Mouse (Mus musculus): Measurements from ENCODE around the gene Cplx3.

Gene Cplx3

DNA sequence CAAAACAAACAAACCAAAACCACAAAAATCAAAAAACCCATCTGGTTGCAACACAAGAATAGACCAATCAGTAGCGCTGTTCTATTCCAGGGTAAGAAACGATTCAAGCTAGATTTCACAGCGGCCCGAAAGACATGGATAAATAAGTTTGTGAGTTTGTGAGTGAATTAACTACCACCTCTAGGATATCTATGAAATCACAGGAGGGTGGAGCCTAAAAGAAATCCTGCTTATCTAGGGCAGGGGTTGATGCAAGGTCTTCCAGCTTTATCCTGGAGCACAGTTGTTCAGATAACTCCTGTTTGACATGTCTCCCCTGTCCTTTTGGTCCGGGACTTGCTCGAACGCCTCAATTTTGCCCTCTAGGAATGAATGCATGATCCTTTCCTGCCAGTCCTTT lies 45.8 kb downstream of the Cplx3 start:
- peak in 1 of 2 experiments; percentile 36 for DNase-seq (ENCODE audit: low spot score in 2 of 2)

- no peak for DNase-seq (ENCODE audit: low spot score in 2 of 2)
Measured at GRCm38 (mm10) chr9:57559568-57559967, 46.5 kb downstream of the Cplx3 start.

- no peak for DNase-seq (ENCODE audit: low spot score in 2 of 2)
Measured at GRCm38 (mm10) chr9:57558625-57559024, 47.5 kb downstream of the Cplx3 start.

DNA sequence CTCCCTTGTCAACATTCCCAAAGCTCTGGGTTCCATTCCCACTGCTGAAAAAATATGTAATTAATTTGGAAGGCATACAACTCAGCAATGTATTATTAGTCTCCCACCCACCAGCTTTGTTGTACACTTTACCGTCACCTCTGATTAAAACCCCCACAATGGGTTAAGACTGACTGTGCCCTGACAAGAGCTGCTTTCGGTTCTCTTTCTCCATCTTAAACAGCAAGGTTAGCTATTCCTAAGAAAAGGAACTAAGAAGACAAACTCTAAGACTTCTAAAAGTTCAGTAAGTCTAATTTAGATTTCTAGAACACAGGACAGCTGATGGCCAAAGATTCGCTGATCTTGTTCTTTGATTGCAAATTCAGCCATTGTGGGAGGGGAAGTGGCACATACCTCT lies 48.9 kb downstream of the Cplx3 start:
- no peak for DNase-seq (ENCODE audit: low spot score in 2 of 2)

GRCm38 (mm10) chr9:57554753-57555152 lies 51.3 kb downstream of the Cplx3 start:
- DNase-seq (ENCODE audit: low spot score in 2 of 2) = no peak

DNA sequence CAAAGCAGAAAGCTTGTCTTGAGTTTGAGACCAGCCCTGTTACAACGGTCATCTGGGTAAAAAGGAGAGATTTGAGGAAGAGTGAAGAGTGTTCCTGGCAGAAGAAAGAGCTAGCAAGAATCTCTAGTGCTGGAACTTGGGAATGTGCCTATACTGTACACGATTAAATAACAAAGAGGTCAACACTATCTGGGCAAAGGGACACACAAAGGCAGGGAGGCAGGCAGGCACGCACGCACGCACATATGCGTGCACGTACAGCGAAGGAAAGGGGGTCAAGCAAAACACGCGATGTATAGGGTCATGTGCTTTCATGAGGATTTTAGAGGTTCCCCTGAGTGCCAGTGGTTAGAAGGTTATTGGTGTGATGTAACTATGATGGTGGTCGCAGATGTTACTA lies 53.0 kb downstream of the Cplx3 start:
- no peak for DNase-seq (ENCODE audit: low spot score in 2 of 2)

DNA sequence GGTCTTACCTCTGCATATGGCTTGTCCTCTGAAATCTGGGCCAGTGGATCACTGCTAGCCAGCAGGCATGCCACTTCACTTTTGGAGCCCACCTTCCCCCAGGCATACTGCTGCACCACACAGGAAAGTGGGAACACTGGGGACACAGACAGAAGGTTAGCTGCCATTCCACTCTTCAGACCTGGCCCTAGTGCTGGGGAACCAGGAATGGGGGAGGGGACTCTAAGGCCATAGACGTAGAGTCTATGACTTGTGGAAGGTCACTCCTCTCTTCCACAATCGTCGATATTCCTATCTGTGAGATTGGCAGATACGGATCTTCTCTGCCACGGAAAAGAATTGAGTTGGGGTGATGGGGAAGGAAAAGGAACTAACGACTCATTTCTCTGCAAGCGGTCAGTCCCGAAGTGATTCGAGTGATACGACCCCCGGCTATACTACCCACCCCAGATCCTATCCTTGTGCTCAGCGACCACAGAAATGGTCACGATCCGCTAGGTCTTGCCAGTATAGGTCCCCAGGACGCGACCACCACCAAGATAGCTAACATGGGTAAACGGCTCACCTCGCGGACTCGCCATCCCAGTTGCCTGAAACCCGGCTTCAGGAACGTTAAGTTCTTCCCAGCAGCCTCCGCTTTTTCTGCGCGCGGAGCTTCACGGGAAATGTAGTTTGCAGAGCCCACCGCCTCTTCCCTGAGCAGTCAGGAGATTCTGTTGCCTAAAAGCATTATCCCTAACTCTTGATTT lies 53.8 kb downstream of the Cplx3 start, which contains the start of gene Mpi:
Gene Mpi, minus strand, starts transcription at position 625 of the 749 bp plus-strand sequence.
- DNase-seq (ENCODE audit: low spot score in 2 of 2) = peak; percentile 84 to 86

GRCm38 (mm10) chr9:57550126-57550862 lies 55.8 kb downstream of the Cplx3 start:
- no peak for DNase-seq (ENCODE audit: low spot score in 2 of 2)
